Comparison of ENCODE assay signal across 9 mouse cellular contexts in the genomic region with DNA sequence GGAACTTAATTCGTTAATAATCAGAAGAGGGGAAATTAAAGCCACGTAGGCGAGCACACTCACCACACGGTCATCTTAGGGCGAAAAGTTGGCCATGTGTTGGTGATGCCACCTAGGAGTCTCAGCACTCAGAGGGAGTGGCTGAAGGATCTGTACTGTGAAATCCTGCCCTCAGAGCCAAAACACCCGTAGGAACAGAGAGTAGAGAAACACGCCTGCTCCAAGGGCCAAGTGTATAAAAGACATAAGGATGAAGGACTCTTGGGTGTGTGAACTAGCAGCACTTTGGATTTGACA. TPM values are rescaled to one million over a fixed set of nuclear protein-coding genes. Genes with fewer than 3 reads are reported as not detected.
DNase-seq lines count a peak whose midpoint lies in the region; ATAC-seq and TF ChIP-seq lines count a peak whose summit lies in the region.
"Had no signal": no experiment of that assay in that cellular context is flagged by ENCODE, and none has a peak within 500 bp of the region (broad histone marks: within the 10 kb centered on the region; RNA-seq: fewer than 3 reads in every experiment).

No protein-coding gene starts in this region.

- H3K27me3 ChIP-seq in heart, embryonic 15.5 days, result peaks cover 47% of the 10 kb centered on the region
- peaks cover 70% of the 10 kb centered on the region for H3K27me3 ChIP-seq in embryonic facial prominence, embryonic 10.5 days (replicated peaks; ENCODE audit: low read depth, poor library complexity, severe bottlenecking)
- H3K27me3 ChIP-seq in hindbrain, embryonic 16.5 days (replicated peaks; ENCODE audit: control insufficient read depth, insufficient read depth, low read length), result peaks cover 13% of the 10 kb centered on the region
- H3K27me3 ChIP-seq in midbrain, postnatal 0 days (ENCODE audit: insufficient read depth, low read length), result 0 out of 2 replicates have a peak, but pooled peaks cover 2% of the 10 kb centered on the region

- H3K4me1 ChIP-seq in heart, embryonic 15.5 days (replicated peaks), result peaks cover 7% of the 10 kb centered on the region
- peaks cover 9% of the 10 kb centered on the region for H3K4me1 ChIP-seq in embryonic facial prominence, embryonic 10.5 days
- H3K4me1 ChIP-seq in hindbrain, embryonic 16.5 days (ENCODE audit: control insufficient read depth, insufficient read depth, low read depth, low read length), result peaks cover 10% of the 10 kb centered on the region
- H3K4me1 ChIP-seq in midbrain, postnatal 0 days (ENCODE audit: insufficient read depth, low read length), result no peaks in the 10 kb centered on the region
- H3K4me1 ChIP-seq: liver, embryonic 15.5 days had no signal

- WGBS in heart, embryonic 15.5 days, result 27% methylated on average over 7 of the region's 7 CpGs
- WGBS in embryonic facial prominence, embryonic 10.5 days, result 15% methylated on average over 7 of the region's 7 CpGs
- WGBS in hindbrain, embryonic 16.5 days, result 11% methylated on average over 7 of the region's 7 CpGs
- WGBS in midbrain, postnatal 0 days, result 13% methylated on average over 7 of the region's 7 CpGs

- H3K4me2 ChIP-seq in heart, embryonic 15.5 days, result peak overlapping the region; percentile 74
- peak overlapping the region; percentile 99 for H3K4me2 ChIP-seq in hindbrain, embryonic 16.5 days (ENCODE audit: low read length)
- H3K4me2 ChIP-seq in midbrain, postnatal 0 days (ENCODE audit: low read depth, low read length, poor library complexity, severe bottlenecking), result peak overlapping the region; percentile 97

- no peak for TF ChIP-seq CTCF in midbrain, postnatal 0 days (IDR thresholded peaks at IDR 0.05)

- no peaks in the 10 kb centered on the region for H3K36me3 ChIP-seq in heart, embryonic 15.5 days
- H3K36me3 ChIP-seq in embryonic facial prominence, embryonic 10.5 days (replicated peaks), result no peaks in the 10 kb centered on the region
- H3K36me3 ChIP-seq in hindbrain, embryonic 16.5 days (ENCODE audit: control insufficient read depth, insufficient read depth, low read length), result no peaks in the 10 kb centered on the region
- no peaks in the 10 kb centered on the region for H3K36me3 ChIP-seq in midbrain, postnatal 0 days (ENCODE audit: insufficient read depth, low read length)
- H3K36me3 ChIP-seq: liver, embryonic 15.5 days had no signal

- H3K27ac ChIP-seq in heart, embryonic 15.5 days, result no peak overlapping the region
- peak overlapping the region; percentile 49; the same call in 1 of the 2 replicates for H3K27ac ChIP-seq in embryonic facial prominence, embryonic 10.5 days (replicated peaks)
- H3K27ac ChIP-seq in hindbrain, embryonic 16.5 days (ENCODE audit: low read depth, low read length), result no peak overlapping the region
- H3K27ac ChIP-seq in midbrain, postnatal 0 days (ENCODE audit: low read depth, low read length), result peak overlapping the region; percentile 59
- H3K27ac ChIP-seq: liver, embryonic 15.5 days had no signal

- peak overlapping the region; percentile 42 for H3K4me3 ChIP-seq in heart, embryonic 15.5 days
- H3K4me3 ChIP-seq in embryonic facial prominence, embryonic 10.5 days, result peak overlapping the region; percentile 63
- H3K4me3 ChIP-seq in hindbrain, embryonic 16.5 days (ENCODE audit: low read length), result peak overlapping the region; percentile 55
- H3K4me3 ChIP-seq in midbrain, postnatal 0 days (ENCODE audit: low read depth, low read length), result peak overlapping the region; percentile 66
- H3K4me3 ChIP-seq: liver, embryonic 15.5 days had no signal

- no peak overlapping the region for H3K9ac ChIP-seq in heart, embryonic 15.5 days
- H3K9ac ChIP-seq in hindbrain, embryonic 16.5 days (ENCODE audit: low read depth, low read length), result peak overlapping the region; percentile 71
- H3K9ac ChIP-seq in midbrain, postnatal 0 days (replicated peaks; ENCODE audit: low read length, poor library complexity, severe bottlenecking), result peak overlapping the region; percentile 68
- H3K9ac ChIP-seq: liver, embryonic 15.5 days had no signal

- no peak for DNase-seq in heart, postnatal 4 days
- DNase-seq in embryonic facial prominence, embryonic 10.5 days (ENCODE audit: low spot score), result no peak
- no peak for DNase-seq in midbrain, postnatal 0 days (ENCODE audit: low spot score)
- no peak for DNase-seq in kidney, postnatal 14 days

- no peak for ATAC-seq in heart, embryonic 15.5 days (replicated peaks; ENCODE audit: insufficient number of reproducible peaks, insufficient read depth, low FRiP score, low read depth)
- peak; percentile 43 for ATAC-seq in hindbrain, embryonic 16.5 days
- no peak for ATAC-seq in midbrain, postnatal 0 days (ENCODE audit: low FRiP score)
- no peak for ATAC-seq in inflammation-experienced regulatory T-cells, adult 6 months
- no peak for ATAC-seq in megakaryocyte progenitor cell, adult 5-6 weeks (replicated peaks; ENCODE audit: poor library complexity)

- no peaks in the 10 kb centered on the region for H3K9me3 ChIP-seq in heart, embryonic 15.5 days (replicated peaks)
- no peaks in the 10 kb centered on the region for H3K9me3 ChIP-seq in embryonic facial prominence, embryonic 10.5 days
- no peaks in the 10 kb centered on the region for H3K9me3 ChIP-seq in hindbrain, embryonic 16.5 days (ENCODE audit: control insufficient read depth, low read length)
- H3K9me3 ChIP-seq in midbrain, postnatal 0 days (ENCODE audit: low read length), result no peaks in the 10 kb centered on the region
- H3K9me3 ChIP-seq: liver, embryonic 15.5 days had no signal

RNA-seq across cellular contexts. Expression of a gene that starts 0.4 kb away (rescaled TPM):
- polyA plus RNA-seq in heart, embryonic 15.5 days (2015; fragmentation: Nextera tagmentation; extraction: Ambion mirVana), result not detected in 2 replicates
- not detected for total RNA-seq in heart, postnatal 4 days (2021)
- polyA plus RNA-seq in embryonic facial prominence, embryonic 10.5 days (2016; fragmentation: Nextera tagmentation; extraction: Ambion mirVana), result 0.05 and 0.28 TPM in 2 replicates
- polyA plus RNA-seq in hindbrain, embryonic 16.5 days (2015; fragmentation: Nextera tagmentation; extraction: Ambion mirVana), result 0.97 and 1.3 TPM in 2 replicates
- 1.5 and 1.6 TPM in 2 replicates for total RNA-seq in midbrain, postnatal 0 days (2014; rRNA removed)
- polyA plus RNA-seq in midbrain, postnatal 0 days (2015; fragmentation: Nextera tagmentation; extraction: Ambion mirVana), result 0.99 and 1.1 TPM in 2 replicates
- polyA plus RNA-seq in inflammation-experienced regulatory T-cells, adult 6 months (2017; shearing (Covaris generic)), result not detected
- not detected in 2 replicates for total RNA-seq in megakaryocyte progenitor cell, adult 5-6 weeks (2015)
- not detected in 2 replicates for total RNA-seq in megakaryocyte progenitor cell, adult 5-6 weeks (2017)
- polyA plus RNA-seq: liver, embryonic 15.5 days had no signal

RNA-seq across cellular contexts. Expression of a gene that starts 40.1 kb away (rescaled TPM):
- polyA plus RNA-seq in heart, embryonic 15.5 days (2015; fragmentation: Nextera tagmentation; extraction: Ambion mirVana), result 0.09 TPM in 1 of 2 replicates, not detected in the other
- total RNA-seq in heart, postnatal 4 days (2021), result under 1 TPM; 0.10 to 0.16 TPM
- 0.05 and 0.09 TPM in 2 replicates for polyA plus RNA-seq in embryonic facial prominence, embryonic 10.5 days (2016; fragmentation: Nextera tagmentation; extraction: Ambion mirVana)
- 0.06 and 0.40 TPM in 2 replicates for polyA plus RNA-seq in hindbrain, embryonic 16.5 days (2015; fragmentation: Nextera tagmentation; extraction: Ambion mirVana)
- 0.05 TPM in 1 of 2 replicates, not detected in the other for total RNA-seq in midbrain, postnatal 0 days (2014; rRNA removed)
- 0.28 and 0.37 TPM in 2 replicates for polyA plus RNA-seq in midbrain, postnatal 0 days (2015; fragmentation: Nextera tagmentation; extraction: Ambion mirVana)
- polyA plus RNA-seq in inflammation-experienced regulatory T-cells, adult 6 months (2017; shearing (Covaris generic)), result 10 to 100 TPM in 1 of 3 experiments, 1 to 10 TPM in 2; 2.8 to 21.3 (median 3.2) TPM
- not detected in 2 replicates for total RNA-seq in megakaryocyte progenitor cell, adult 5-6 weeks (2015)
- total RNA-seq in megakaryocyte progenitor cell, adult 5-6 weeks (2017), result not detected in 2 replicates
- polyA plus RNA-seq: liver, embryonic 15.5 days had no signal

Comparison
In these comparisons a context has a peak if more than half of its experiments do, and no peak if none do; other contexts are left out.
1. H3K27ac ChIP-seq: peak in embryonic facial prominence, embryonic 10.5 days (single experiment) and midbrain, postnatal 0 days (single experiment); none in heart, embryonic 15.5 days (single experiment) and hindbrain, embryonic 16.5 days (single experiment).
2. Peak in every context shown above with its lines, with median percentiles within 50 percentile points of each other: H3K4me2 ChIP-seq and H3K4me3 ChIP-seq.